Mouse (Mus musculus) liver, embryonic 14.5 days (tissue): ENCODE measurements at regions not wholly inside any gene's neighbourhood (a gene's known extent, or its start where the extent isn't known, plus 50 kb on each side); places are given as distances from the start of the nearest gene placed in this dataset.

Experiments used
- CTCF ChIP-seq: IDR thresholded peaks from 2 replicates; pipeline ENCODE4 v1.5.1; 2016; ENCODE audit warnings: antibody characterized with exemption, low read depth, control low read depth
- EP300 ChIP-seq: IDR thresholded peaks from 2 replicates; pipeline ENCODE4 v1.6.1; 2016; ENCODE audit warnings: antibody characterized with exemption, low read depth

- TF ChIP-seq CTCF, result no peak
- TF ChIP-seq EP300, result peak; percentile 91
Observed at GRCm38 (mm10) chr1:77281741-77282140, 233.1 kb downstream of the Epha4 start.
